8 mouse cellular contexts compared by ENCODE assay signal in genomic region chr8:85298600-85299433, GRCm38 (mm10). TPM values are rescaled to one million over a fixed set of nuclear protein-coding genes. Genes with fewer than 3 reads are reported as not detected.
A peak's percentile ranks its signal among the peaks of the same experiment; 100 is the strongest.
DNase-seq lines count a peak whose midpoint lies in the region.

No protein-coding gene starts in this region.

- H3K36me3 ChIP-seq in splenic B cell, adult 2 months (ENCODE audit: control insufficient read depth, insufficient read depth, low read length, poor library complexity, severe bottlenecking) = no peaks in the 10 kb centered on the region; the same call in 1 of the 2 replicates

- peak; percentile 5 for DNase-seq in right cerebral cortex, adult 18-20 months
- DNase-seq in right cerebral cortex, postnatal 14 days = no peak
- peak; percentile 32 for DNase-seq in brain, adult 2 months (ENCODE audit: low read depth, low spot score)
- DNase-seq in frontal cortex, postnatal 36 days (ENCODE audit: low spot score in 2 of 2) = peak; percentile 11 to 20
- DNase-seq in kidney, postnatal 10 days = peak; percentile 14
- DNase-seq in lung, postnatal 10 days = peak; percentile 38
- peak; percentile 54 for DNase-seq in splenic B cell, adult 2 months (ENCODE audit: low read depth, low spot score)
- no peak for DNase-seq in gastrocnemius, postnatal 14 days

- intact Hi-C loops in gastrocnemius, postnatal 14 days (cut with DNase I; ENCODE audit: low total_unique reads) = no loop called here

- no peaks in the 10 kb centered on the region for H3K27me3 ChIP-seq in splenic B cell, adult 2 months (ENCODE audit: control insufficient read depth, insufficient read depth, low read length, poor library complexity, severe bottlenecking)

RNA-seq across cellular contexts. Expression of gene Orc6, which starts 0.6 kb away (rescaled TPM):
- total RNA-seq in gastrocnemius, postnatal 14 days (2021) = 1 to 10 TPM; 7.2 to 9.5 TPM

RNA-seq across cellular contexts. Expression of gene Vps35, which starts 0.8 kb away (rescaled TPM):
- 10 to 100 TPM; 51.5 to 52.4 TPM for total RNA-seq in gastrocnemius, postnatal 14 days (2021)

Comparison
In these comparisons a context has a peak if more than half of its experiments do, and no peak if none do; other contexts are left out.
1. DNase-seq: peak in right cerebral cortex, adult 18-20 months (single experiment), brain, adult 2 months (single experiment), frontal cortex, postnatal 36 days (2 of 2), kidney, postnatal 10 days (single experiment), lung, postnatal 10 days (single experiment) and splenic B cell, adult 2 months (single experiment); none in right cerebral cortex, postnatal 14 days (single experiment) and gastrocnemius, postnatal 14 days (single experiment).